Mouse (Mus musculus) heart, postnatal 0 days (tissue): ENCODE data around the gene Ubash3b.

Experiments used
- CTCF ChIP-seq: IDR thresholded peaks from 2 replicates; pipeline ENCODE4 v1.5.1; 2016; ENCODE audit warnings: antibody characterized with exemption, control low read depth, low read depth
- EP300 ChIP-seq: IDR thresholded peaks from 2 replicates; pipeline ENCODE4 v1.6.1; 2016; ENCODE audit warnings: antibody characterized with exemption, low read depth

DNA sequence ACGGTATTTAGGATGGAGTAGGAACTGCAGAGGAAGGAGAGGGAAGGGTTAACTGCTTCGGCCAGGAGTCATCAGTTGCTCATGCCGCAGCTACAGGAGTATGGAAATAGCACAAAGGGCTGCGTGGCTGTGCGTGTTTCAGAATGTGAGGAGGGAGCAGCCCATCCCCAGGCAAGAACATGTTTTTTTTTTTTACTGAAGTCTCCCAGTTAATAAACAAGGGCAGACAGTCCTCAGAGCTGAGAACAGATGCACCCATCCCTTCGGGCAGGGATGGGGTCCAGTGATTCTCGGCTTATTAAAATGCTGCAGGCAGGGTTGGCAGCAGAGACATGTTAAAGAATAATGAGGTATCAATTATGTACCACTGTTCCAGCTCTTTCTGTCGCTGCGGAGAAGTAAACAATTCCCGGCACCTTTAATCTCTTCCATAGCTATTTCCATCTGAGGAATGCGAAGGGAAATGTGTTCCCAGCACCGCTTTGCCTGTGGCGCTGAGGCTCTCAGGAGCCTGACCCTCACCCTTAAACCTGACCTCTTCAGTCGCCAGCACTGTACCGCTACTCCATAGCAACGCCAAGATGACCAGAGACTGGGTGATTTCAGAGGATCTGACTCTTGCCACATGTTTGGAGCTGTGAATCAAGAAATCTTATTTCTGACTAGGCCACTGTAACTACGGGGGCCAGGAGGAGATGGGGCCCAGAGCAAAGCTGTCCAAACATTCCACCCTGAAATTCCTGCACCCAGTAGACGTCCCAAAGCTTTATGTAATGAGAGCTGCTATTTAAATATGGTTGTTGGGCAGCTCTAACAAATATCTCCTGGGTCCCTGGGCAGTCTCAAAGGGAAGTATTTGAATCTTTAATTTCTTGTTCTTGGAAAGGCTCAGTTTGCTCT lies 129.7 kb downstream of the Ubash3b start:
- TF ChIP-seq EP300 (no peak), CTCF (no peak)
